Mouse (Mus musculus) CH12.LX (cell line): ENCODE measurements at regions not wholly inside any gene's neighbourhood (a gene's known extent, or its start where the extent isn't known, plus 50 kb on each side); places are given as distances from the start of the nearest gene placed in this dataset.

Source experiments
- DNase-seq: peaks from one replicate; pipeline ENCODE4 v3.0.0-alpha.2; 2013; ENCODE audit errors: extremely low read depth
- H3K27ac ChIP-seq: 2 replicates; pipeline ENCODE4 v1.5.1; 2012; ENCODE audit warnings: low read depth, mild to moderate bottlenecking, control low read depth, moderate library complexity; ENCODE audit not compliant: insufficient read depth
- H3K27me3 ChIP-seq: replicated peaks from 2 replicates; pipeline ENCODE3; 2012; ENCODE audit warnings: inconsistent platforms
- H3K36me3 ChIP-seq, 2 experiments: replicated peaks in 1 of 2; 2 replicates each; pipeline versions ENCODE3 to v1.6.1; 2012; ENCODE audit warnings: inconsistent platforms in 1 of 2, low read length in 1 of 2, mild to moderate bottlenecking in 1 of 2, mixed read lengths in 1 of 2, moderate library complexity in 1 of 2; ENCODE audit not compliant: control insufficient read depth in 1 of 2, insufficient read depth in 1 of 2
- H3K4me1 ChIP-seq, 2 experiments: 2 replicates each; pipeline ENCODE4 v1.6.1; 2012; ENCODE audit warnings: inconsistent platforms in 1 of 2, moderate library complexity in 1 of 2; ENCODE audit not compliant: insufficient read depth in 2 of 2, control insufficient read depth in 1 of 2
- H3K4me2 ChIP-seq: 2 replicates; pipeline ENCODE4 v1.6.1; 2012; ENCODE audit warnings: low read depth, mild to moderate bottlenecking, control low read depth; ENCODE audit not compliant: poor library complexity, insufficient read depth, severe bottlenecking
- H3K4me3 ChIP-seq, 3 experiments: fragments of 150-350 bp in 1 of 3; sonication (generic) in 1 of 3; replicated peaks in 1 of 3; 2 replicates each; pipeline versions ENCODE3 to v1.5.1; 2011 to 2012; ENCODE audit warnings: low read depth in 2 of 3, low read length in 2 of 3, mild to moderate bottlenecking in 2 of 3, moderate library complexity in 2 of 3, control low read depth in 1 of 3, improper control_type of control experiment in 1 of 3, inconsistent platforms in 1 of 3, mixed read lengths in 1 of 3; ENCODE audit not compliant: poor library complexity in 1 of 3
- H3K79me2 ChIP-seq: replicated peaks from 2 replicates; pipeline ENCODE4 v1.6.1; 2012; ENCODE audit warnings: mild to moderate bottlenecking, moderate library complexity; ENCODE audit not compliant: control insufficient read depth, poor library complexity, insufficient read depth, severe bottlenecking; ENCODE audit errors: extremely low read depth
- H3K9ac ChIP-seq: 2 replicates; pipeline ENCODE4 v1.6.1; 2012; ENCODE audit warnings: low read depth, mild to moderate bottlenecking, control low read depth, moderate library complexity; ENCODE audit not compliant: insufficient read depth
- H3K9me3 ChIP-seq: replicated peaks from 2 replicates; pipeline ENCODE3; 2012; ENCODE audit warnings: low read length, inconsistent platforms, mixed read lengths
- BHLHE40 ChIP-seq: IDR thresholded peaks from 2 replicates; pipeline ENCODE4 v1.6.1; 2011; ENCODE audit warnings: mild to moderate bottlenecking, low read depth, low read length, improper control_type of control experiment
- CTCF ChIP-seq, 2 experiments: IDR thresholded peaks in 1 of 2; conservative IDR thresholded peaks in 1 of 2; 2 replicates each; pipeline ENCODE4 v1.5.1; 2011 to 2012; ENCODE audit warnings: low read depth in 2 of 2, low read length in 2 of 2, improper control_type of control experiment in 1 of 2, inconsistent platforms in 1 of 2, mild to moderate bottlenecking in 1 of 2, moderate library complexity in 1 of 2
- E2F4 ChIP-seq: IDR thresholded peaks from 2 replicates; pipeline ENCODE4 v1.6.1; 2011; ENCODE audit warnings: low read depth, low read length, improper control_type of control experiment; ENCODE audit not compliant: insufficient replicate concordance
- ELF1 ChIP-seq: IDR thresholded peaks from 2 replicates; pipeline ENCODE4 v1.6.1; 2014; ENCODE audit warnings: low read depth, mild to moderate bottlenecking, inconsistent platforms, low read length, improper control_type of control experiment
- MAX ChIP-seq: IDR thresholded peaks from 2 replicates; pipeline ENCODE4 v1.6.1; 2011; ENCODE audit warnings: low read length, improper control_type of control experiment
- MAZ ChIP-seq: IDR thresholded peaks from 2 replicates; pipeline ENCODE4 v1.6.1; 2012; ENCODE audit warnings: low read depth, mild to moderate bottlenecking, inconsistent platforms, low read length, improper control_type of control experiment, moderate library complexity
- MXI1 ChIP-seq: IDR thresholded peaks from 2 replicates; pipeline ENCODE4 v1.6.1; 2011; ENCODE audit warnings: mild to moderate bottlenecking, low read depth, low read length, improper control_type of control experiment
- MYC ChIP-seq: IDR thresholded peaks from 2 replicates; pipeline ENCODE4 v1.6.1; 2011; ENCODE audit warnings: low read depth, mild to moderate bottlenecking, improper control_type of control experiment, low read length
- NRF1 ChIP-seq: IDR thresholded peaks from 2 replicates; pipeline ENCODE4 v1.6.1; 2014; ENCODE audit warnings: low read depth, mild to moderate bottlenecking, inconsistent platforms, low read length, improper control_type of control experiment, moderate library complexity
- PAX5 ChIP-seq: IDR thresholded peaks from 2 replicates; pipeline ENCODE4 v1.6.1; 2012; ENCODE audit warnings: low read length, inconsistent platforms, mixed read lengths
- RAD21 ChIP-seq: IDR thresholded peaks from 2 replicates; pipeline ENCODE4 v1.6.1; 2011; ENCODE audit warnings: low read depth, mild to moderate bottlenecking, low read length, improper control_type of control experiment, moderate library complexity
- SMC3 ChIP-seq: IDR thresholded peaks from 2 replicates; pipeline ENCODE4 v1.6.1; 2011; ENCODE audit warnings: low read depth, low read length, improper control_type of control experiment
- TBP ChIP-seq: conservative IDR thresholded peaks from 2 replicates; pipeline ENCODE4 v1.6.1; 2011; ENCODE audit warnings: low read depth, low read length, improper control_type of control experiment
- USF1 ChIP-seq: IDR thresholded peaks from 2 replicates; pipeline ENCODE4 v1.6.1; 2014; ENCODE audit warnings: low read depth, mild to moderate bottlenecking, inconsistent platforms, low read length, improper control_type of control experiment
- ZC3H11A ChIP-seq: IDR thresholded peaks from 2 replicates; pipeline ENCODE4 v1.6.1; 2012; ENCODE audit warnings: low read depth, mild to moderate bottlenecking, inconsistent platforms, low read length, improper control_type of control experiment
- ZMIZ1 ChIP-seq: IDR thresholded peaks from 2 replicates; pipeline ENCODE4 v1.6.1; 2012; ENCODE audit warnings: low read depth, mild to moderate bottlenecking, inconsistent platforms, low read length, improper control_type of control experiment
- ZNF384 ChIP-seq: IDR thresholded peaks from 2 replicates; pipeline ENCODE4 v1.6.1; 2012; ENCODE audit warnings: low read depth, low read length, improper control_type of control experiment, inconsistent platforms
- dilution Hi-C: fragments of 300-500 bp; cut with MboI; formaldehyde crosslinking; loops from 2 replicates; pipeline ENCODE4 v1.14.3; 2020; ENCODE audit warnings: low sequenced_read_pairs; ENCODE audit not compliant: extremely low pct_unique_long_range_greater_than_20kb, extremely low pct_ligation_motif_present
- in situ Hi-C: fragments of 300-500 bp; cut with MboI; formaldehyde crosslinking; loops from 3 replicates; pipeline ENCODE4 v1.14.3; 2019; ENCODE audit warnings: low sequenced_read_pairs, low pct_ligation_motif_present, low pct_unique_long_range_greater_than_20kb, mixed read lengths

- peak; percentile 58 to 93 for TF ChIP-seq CTCF (conservative IDR thresholded peaks at IDR 0.05 in 1 of 2, IDR thresholded peaks at IDR 0.05 in 1 of 2; ENCODE audit: low read depth in 2 of 2, low read length in 2 of 2)
- TF ChIP-seq USF1, result no peak
Measured at GRCm38 (mm10) chr1:193575986-193576713, 206.1 kb upstream of the Camk1g start (continued).

DNA sequence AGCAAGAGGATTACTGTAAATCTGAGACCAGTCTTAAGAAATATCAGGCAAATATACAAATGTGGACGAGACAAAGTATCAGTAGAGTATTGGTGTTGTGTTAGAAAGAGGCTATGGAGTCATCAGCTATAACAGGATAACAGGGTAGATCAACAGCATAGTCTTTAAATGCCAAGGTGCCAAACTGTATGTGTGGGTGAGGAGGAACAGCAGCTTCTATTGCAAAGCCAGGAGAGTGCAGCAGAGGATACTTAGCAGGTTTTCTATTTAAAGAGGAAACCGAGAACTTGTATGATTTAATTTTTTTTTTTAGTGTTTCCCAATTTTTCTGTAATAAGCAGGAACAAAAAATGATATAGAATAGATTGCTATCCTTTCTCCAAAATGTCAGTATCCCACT is 202.7 kb upstream of the Camk1g start:
- Histone ChIP-seq H3K27me3 (peaks cover 58% of the 10 kb centered on the region), H3K27ac (no peak overlapping the region), H3K36me3 (no peaks in the 10 kb centered on the region), H3K9me3 (no peaks in the 10 kb centered on the region), H3K79me2 (no peaks in the 10 kb centered on the region), H3K4me2 (no peak overlapping the region), H3K4me3 (no peak overlapping the region), H3K4me1 (peaks cover 0 to 2% of the 10 kb centered on the region in 2 experiments; a peak in 1 of 4 replicates), H3K9ac (no peak overlapping the region)
- in situ Hi-C loops, result no loop called here
- TF ChIP-seq E2F4, result no peak
- no peak for TF ChIP-seq MAX
- TF ChIP-seq NRF1, result no peak
- TF ChIP-seq ZC3H11A, result no peak
- TF ChIP-seq PAX5, result no peak
- TF ChIP-seq MXI1, result no peak
- TF ChIP-seq ZMIZ1, result no peak
- TF ChIP-seq SMC3, result no peak
- TF ChIP-seq MYC, result no peak
- TF ChIP-seq BHLHE40, result no peak
- TF ChIP-seq CTCF (conservative IDR thresholded peaks at IDR 0.05 in 1 of 2, IDR thresholded peaks at IDR 0.05 in 1 of 2; ENCODE audit: low read depth in 2 of 2, low read length in 2 of 2), result no peak
- no peak for TF ChIP-seq ELF1
- dilution Hi-C loops, result no loop called here
- DNase-seq, result no peak

DNA sequence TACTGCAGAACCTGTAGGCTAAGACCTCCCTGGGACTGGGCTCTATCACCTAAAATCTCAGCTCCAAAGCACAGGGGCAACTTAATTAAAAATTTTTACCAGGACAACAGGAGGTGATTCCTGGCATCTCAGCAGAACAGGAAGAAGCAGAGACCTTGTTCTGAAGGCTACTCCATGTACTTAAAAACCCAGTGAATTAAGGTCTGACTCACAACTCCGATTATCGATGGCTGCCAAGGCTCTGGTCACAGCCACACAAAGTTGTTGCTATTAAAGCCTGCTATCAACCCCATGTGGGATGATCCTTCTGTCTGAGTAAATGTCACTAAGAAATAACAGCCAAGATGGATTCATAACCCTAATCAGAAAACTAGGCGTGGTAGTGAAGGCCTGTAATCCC is 202.3 kb upstream of the Camk1g start:
- dilution Hi-C loops (no loop called here), in situ Hi-C loops (no loop called here)
- no peaks in the 10 kb centered on the region for H3K36me3 ChIP-seq
- H3K4me1 ChIP-seq, result peaks cover 0 to 2% of the 10 kb centered on the region in 2 experiments; a peak in 1 of 4 replicates
- H3K4me3 ChIP-seq, result no peak overlapping the region
- H3K27me3 ChIP-seq, result peaks cover 60% of the 10 kb centered on the region
- no peak overlapping the region for H3K4me2 ChIP-seq
- TF ChIP-seq ZMIZ1 (no peak), RAD21 (no peak), MAZ (no peak), ELF1 (no peak), TBP (no peak), ZNF384 (no peak)
- H3K9me3 ChIP-seq, result no peaks in the 10 kb centered on the region
- no peak overlapping the region for H3K27ac ChIP-seq
- no peaks in the 10 kb centered on the region for H3K79me2 ChIP-seq
- no peak overlapping the region for H3K9ac ChIP-seq
- no peak for DNase-seq
